Mouse (Mus musculus) bone marrow, adult 2 months (tissue): ENCODE results near the gene Bard1.

Source experiments
- CTCF ChIP-seq: fragments of 200-500 bp; IDR thresholded peaks from 2 replicates; pipeline ENCODE4 v1.5.1; 2011; ENCODE audit warnings: low read length, control low read depth; ENCODE audit not compliant: control insufficient read depth, insufficient read depth
- POLR2A ChIP-seq: fragments of 200-500 bp; IDR thresholded peaks from 2 replicates; pipeline ENCODE4 v1.6.1; 2011; ENCODE audit warnings: low read depth, mild to moderate bottlenecking, control low read depth, low read length, borderline replicate concordance; ENCODE audit not compliant: control insufficient read depth

DNA sequence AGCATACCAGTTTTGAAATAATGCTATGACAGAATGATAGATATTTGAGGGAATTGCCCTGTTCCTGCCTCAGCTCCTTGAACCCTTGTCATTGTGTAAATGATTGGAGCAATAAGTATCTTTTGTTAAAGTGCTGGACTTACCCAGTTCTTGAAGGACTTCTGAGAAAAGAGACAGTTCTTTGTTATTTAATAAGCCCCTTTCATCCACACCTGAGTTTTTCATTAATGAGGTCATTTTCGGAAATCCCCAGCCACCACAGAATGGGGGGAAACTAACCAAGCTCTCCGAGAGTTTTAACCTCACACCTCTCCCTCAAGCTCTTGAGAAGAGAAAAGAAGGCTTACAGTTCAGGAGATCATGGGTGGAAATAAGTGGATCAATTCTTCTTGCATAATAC, 15.6 kb upstream of the Bard1 start:
- TF ChIP-seq CTCF = no peak
- no peak for TF ChIP-seq POLR2A
